Mouse (Mus musculus): ENCODE measurements around the gene Gm32742.

Gene Gm32742

GRCm38 (mm10) chr9:51165312-51166180 lies at the start of gene Gm32742:
Gene Gm32742 (minus strand): TSS chr9:51165517.
- DNase-seq: no peak

- DNase-seq: no peak
Measured at GRCm38 (mm10) chr9:51213729-51214237, 48.5 kb upstream of the Gm32742 start.

GRCm38 (mm10) chr9:51213023-51213728 lies 47.9 kb upstream of the Gm32742 start, which contains the start of gene Pou2af1:
Gene Pou2af1 (plus strand): TSS chr9:51213708.
- peak; percentile 22 for DNase-seq

GRCm38 (mm10) chr9:51211191-51211590 lies 45.9 kb upstream of the Gm32742 start:
- no peak for DNase-seq

GRCm38 (mm10) chr9:51208974-51209332 lies 43.6 kb upstream of the Gm32742 start:
- no peak for DNase-seq

- no peak for DNase-seq
Measured at GRCm38 (mm10) chr9:51194790-51195189, 29.5 kb upstream of the Gm32742 start.

GRCm38 (mm10) chr9:51190655-51191054 lies 25.3 kb upstream of the Gm32742 start:
- no peak for DNase-seq

- no peak for DNase-seq
Measured at GRCm38 (mm10) chr9:51185871-51186270, 20.6 kb upstream of the Gm32742 start.

- no peak for DNase-seq
Measured at GRCm38 (mm10) chr9:51185386-51185785, 20.1 kb upstream of the Gm32742 start.

- DNase-seq: no peak
Measured at GRCm38 (mm10) chr9:51182716-51183710, 17.7 kb upstream of the Gm32742 start.

GRCm38 (mm10) chr9:51180621-51181020 lies 15.3 kb upstream of the Gm32742 start:
- peak; percentile 85 for DNase-seq

- DNase-seq: no peak
Measured at GRCm38 (mm10) chr9:51178297-51178696, 13.0 kb upstream of the Gm32742 start.

- no peak for DNase-seq
Measured at GRCm38 (mm10) chr9:51175722-51176121, 10.4 kb upstream of the Gm32742 start.

- peak; percentile 56 for DNase-seq
Measured at GRCm38 (mm10) chr9:51174890-51175464, 9.7 kb upstream of the Gm32742 start.

GRCm38 (mm10) chr9:51170298-51170697 lies 5.0 kb upstream of the Gm32742 start:
- DNase-seq: no peak

GRCm38 (mm10) chr9:51169133-51169532 lies 3.8 kb upstream of the Gm32742 start:
- no peak for DNase-seq

GRCm38 (mm10) chr9:51168698-51169097 lies 3.4 kb upstream of the Gm32742 start:
- DNase-seq: peak; percentile 59

- DNase-seq: peak; percentile 76
Measured at GRCm38 (mm10) chr9:51167954-51168353, 2.6 kb upstream of the Gm32742 start.

- DNase-seq: no peak
Measured at GRCm38 (mm10) chr9:51163989-51164388, 1.3 kb downstream of the Gm32742 start.

GRCm38 (mm10) chr9:51161771-51162388 lies 3.4 kb downstream of the Gm32742 start:
- DNase-seq: peak; percentile 88

GRCm38 (mm10) chr9:51152079-51152752 lies 13.1 kb downstream of the Gm32742 start:
- peak; percentile 83 for DNase-seq
